Mouse (Mus musculus): ENCODE measurements around the gene Ube2d2b.

DNA sequence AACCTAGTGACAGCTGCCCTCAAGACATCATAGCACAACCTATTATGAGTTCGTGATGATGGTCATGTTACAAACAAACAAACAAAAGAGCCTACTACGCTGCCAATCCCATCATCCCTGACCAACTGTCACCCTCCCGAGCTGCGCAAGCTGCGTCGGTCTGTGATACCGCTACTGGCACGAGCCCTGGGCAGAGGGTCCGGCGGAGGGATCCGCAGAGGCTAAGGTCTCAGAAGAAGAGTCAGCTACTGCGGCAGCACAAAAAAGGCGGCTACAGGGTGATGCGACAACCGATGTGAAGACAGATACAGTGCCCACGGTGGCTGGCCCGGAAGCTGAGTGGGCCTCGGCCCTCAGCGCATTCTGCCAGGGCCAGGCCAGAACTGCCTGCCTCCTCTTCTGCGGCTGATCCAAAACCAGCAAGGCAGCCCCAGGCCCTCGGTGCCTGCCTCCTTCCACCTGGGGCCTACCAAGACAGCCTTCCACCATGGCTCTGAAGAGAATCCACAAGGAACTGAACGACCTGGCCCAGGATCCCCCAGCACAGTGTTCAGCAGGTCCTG, at the start of gene Ube2d2b:
- no peak for TF ChIP-seq CTCF (IDR thresholded peaks at IDR 0.05; ENCODE audit: low read depth)
- TF ChIP-seq EP300 (IDR thresholded peaks at IDR 0.05; ENCODE audit: low read depth): no peak
